Mouse (Mus musculus): ENCODE data around the gene Fuk.

DNA sequence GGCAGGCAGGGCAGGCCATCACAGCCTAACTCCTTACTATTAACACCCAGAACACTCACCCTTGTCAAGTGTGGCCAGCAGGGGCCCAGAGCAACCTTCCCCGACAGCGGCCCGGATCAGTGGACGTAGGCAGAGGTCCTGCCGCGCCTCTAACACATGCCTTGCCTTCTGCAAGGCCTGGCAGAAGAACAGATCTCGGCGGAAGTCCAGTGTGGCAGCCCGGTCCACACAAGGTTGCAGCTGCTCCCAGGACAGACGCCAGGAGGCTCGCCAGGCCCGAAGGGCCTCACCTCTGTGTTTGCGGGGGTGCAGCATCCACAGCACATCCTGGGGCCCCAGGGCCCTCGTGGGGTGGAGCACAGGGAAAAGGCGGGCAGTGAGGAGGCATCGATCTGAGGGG, 13.4 kb downstream of the Fuk start:
- TF ChIP-seq ZNF384 (IDR thresholded peaks at IDR 0.05; ENCODE audit: low read depth, low read length) (no peak), HCFC1 (IDR thresholded peaks at IDR 0.05; ENCODE audit: borderline replicate concordance, insufficient read depth, low read length) (no peak), CHD2 (IDR thresholded peaks at IDR 0.05; ENCODE audit: low read depth, low read length) (no peak), ZC3H11A (IDR thresholded peaks at IDR 0.05; ENCODE audit: borderline replicate concordance, low read depth, low read length) (no peak)
